Mouse (Mus musculus): ENCODE results near the gene Atrnl1.

Gene Atrnl1

GRCm38 (mm10) chr19:57610476-57611261 is at the start of gene Atrnl1:
Atrnl1 (plus strand) TSS chr19:57611034.
- peak; percentile 77 to 85 for DNase-seq (ENCODE audit: low spot score in 2 of 2)

- DNase-seq (ENCODE audit: low spot score in 2 of 2) = no peak
Measured at GRCm38 (mm10) chr19:57561486-57561885, 49.3 kb upstream of the Atrnl1 start.

- no peak for DNase-seq (ENCODE audit: low spot score in 2 of 2)
Measured at GRCm38 (mm10) chr19:57569040-57569439, 41.8 kb upstream of the Atrnl1 start.

GRCm38 (mm10) chr19:57572360-57573237 is 38.2 kb upstream of the Atrnl1 start:
- DNase-seq (ENCODE audit: low spot score in 2 of 2) = no peak

- DNase-seq (ENCODE audit: low spot score in 2 of 2) = no peak
Measured at GRCm38 (mm10) chr19:57573470-57573869, 37.4 kb upstream of the Atrnl1 start.

GRCm38 (mm10) chr19:57575027-57575426 is 35.8 kb upstream of the Atrnl1 start:
- no peak for DNase-seq (ENCODE audit: low spot score in 2 of 2)

- no peak for DNase-seq (ENCODE audit: low spot score in 2 of 2)
Measured at GRCm38 (mm10) chr19:57576836-57577235, 34.0 kb upstream of the Atrnl1 start.

- DNase-seq (ENCODE audit: low spot score in 2 of 2) = no peak
Measured at GRCm38 (mm10) chr19:57577256-57577655, 33.6 kb upstream of the Atrnl1 start.

GRCm38 (mm10) chr19:57580962-57581361 is 29.9 kb upstream of the Atrnl1 start:
- no peak for DNase-seq (ENCODE audit: low spot score in 2 of 2)

- DNase-seq (ENCODE audit: low spot score in 2 of 2) = no peak
Measured at GRCm38 (mm10) chr19:57585231-57585792, 25.5 kb upstream of the Atrnl1 start.

- DNase-seq (ENCODE audit: low spot score in 2 of 2) = no peak
Measured at GRCm38 (mm10) chr19:57586172-57586571, 24.7 kb upstream of the Atrnl1 start.

- no peak for DNase-seq (ENCODE audit: low spot score in 2 of 2)
Measured at GRCm38 (mm10) chr19:57589516-57589915, 21.3 kb upstream of the Atrnl1 start.

- no peak for DNase-seq (ENCODE audit: low spot score in 2 of 2)
Measured at GRCm38 (mm10) chr19:57590895-57591294, 19.9 kb upstream of the Atrnl1 start.

- DNase-seq (ENCODE audit: low spot score in 2 of 2) = no peak
Measured at GRCm38 (mm10) chr19:57591631-57592030, 19.2 kb upstream of the Atrnl1 start.

GRCm38 (mm10) chr19:57592355-57592754 is 18.5 kb upstream of the Atrnl1 start:
- DNase-seq (ENCODE audit: low spot score in 2 of 2) = no peak

- DNase-seq (ENCODE audit: low spot score in 2 of 2) = no peak
Measured at GRCm38 (mm10) chr19:57599126-57599525, 11.7 kb upstream of the Atrnl1 start.

GRCm38 (mm10) chr19:57600233-57600929 is 10.5 kb upstream of the Atrnl1 start:
- DNase-seq (ENCODE audit: low spot score in 2 of 2) = no peak

- DNase-seq (ENCODE audit: low spot score in 2 of 2) = no peak
Measured at GRCm38 (mm10) chr19:57600930-57601328, 9.9 kb upstream of the Atrnl1 start.

- no peak for DNase-seq (ENCODE audit: low spot score in 2 of 2)
Measured at GRCm38 (mm10) chr19:57603593-57603992, 7.2 kb upstream of the Atrnl1 start.

- no peak for DNase-seq (ENCODE audit: low spot score in 2 of 2)
Measured at GRCm38 (mm10) chr19:57605941-57606340, 4.9 kb upstream of the Atrnl1 start.

GRCm38 (mm10) chr19:57606351-57606750 is 4.5 kb upstream of the Atrnl1 start:
- DNase-seq (ENCODE audit: low spot score in 2 of 2) = no peak

All from frontal cortex, postnatal 10 days (tissue).